Mouse (Mus musculus) hindlimb bud, embryonic 11.5 days (tissue): ENCODE measurements around the gene Gm128.

Experiments
- DNase-seq: peaks from one replicate; pipeline ENCODE4 v3.0.0-alpha.2; 2012; ENCODE audit warnings: low read depth, low spot score; ENCODE audit errors: extremely low spot score

Gm128 gene

DNA sequence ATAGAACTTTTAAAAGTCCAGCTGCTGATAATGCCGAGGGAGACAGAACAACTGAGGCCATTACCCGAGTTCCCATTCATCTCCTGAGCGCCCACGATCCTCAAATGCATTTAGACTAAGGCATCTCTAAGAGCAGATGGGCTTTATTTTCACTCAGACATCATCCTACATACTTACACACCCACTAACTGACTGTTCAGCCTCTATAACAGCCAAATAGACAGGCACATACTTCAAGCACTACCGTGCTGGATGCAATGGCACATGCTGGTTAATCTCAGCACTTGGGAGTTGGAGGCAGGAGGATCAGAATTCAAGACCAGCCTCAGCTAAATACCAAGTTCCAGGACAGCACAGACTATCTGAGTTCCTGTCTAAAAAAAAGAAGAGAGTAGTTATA is 28.4 kb upstream of the Gm128 start:
- no peak for DNase-seq

DNA sequence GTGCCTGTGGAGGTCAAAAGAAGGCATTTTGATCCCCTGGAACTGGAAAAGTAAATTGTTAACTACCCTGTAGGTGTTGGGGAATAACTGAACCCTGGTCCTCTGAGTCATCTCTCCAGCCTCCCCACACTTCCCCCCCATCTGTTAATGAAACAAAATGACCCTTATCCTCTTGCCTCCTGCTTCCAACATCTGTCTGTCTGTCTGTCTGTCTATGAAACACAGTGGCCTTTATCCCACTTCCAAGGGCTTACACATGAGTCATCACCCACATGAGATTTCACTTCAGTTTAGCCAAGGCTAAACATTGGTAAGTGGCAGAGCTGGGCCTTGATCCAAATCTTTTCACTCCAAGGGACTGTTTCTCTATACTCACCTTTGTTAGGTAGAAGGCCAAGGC is 26.5 kb upstream of the Gm128 start:
- no peak for DNase-seq

DNA sequence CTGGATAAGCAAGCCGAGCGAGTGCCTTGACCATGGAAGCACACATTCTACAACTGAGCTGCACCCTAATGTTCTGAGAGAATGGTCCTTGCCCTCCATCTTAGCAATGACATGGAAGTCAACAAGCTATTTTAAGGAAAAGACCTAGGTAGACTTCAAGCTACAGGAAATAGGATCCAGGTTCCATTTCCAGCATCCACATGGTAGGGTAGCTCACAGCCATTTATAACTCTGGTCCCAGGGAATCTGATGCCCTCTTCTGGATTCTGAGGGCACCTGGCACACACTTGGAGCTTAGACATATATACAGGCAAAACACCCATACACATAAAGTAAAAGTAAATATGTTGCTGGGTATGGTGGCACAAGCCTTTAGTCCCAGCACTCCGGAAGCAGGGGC is 24.7 kb upstream of the Gm128 start:
- DNase-seq, result no peak

DNA sequence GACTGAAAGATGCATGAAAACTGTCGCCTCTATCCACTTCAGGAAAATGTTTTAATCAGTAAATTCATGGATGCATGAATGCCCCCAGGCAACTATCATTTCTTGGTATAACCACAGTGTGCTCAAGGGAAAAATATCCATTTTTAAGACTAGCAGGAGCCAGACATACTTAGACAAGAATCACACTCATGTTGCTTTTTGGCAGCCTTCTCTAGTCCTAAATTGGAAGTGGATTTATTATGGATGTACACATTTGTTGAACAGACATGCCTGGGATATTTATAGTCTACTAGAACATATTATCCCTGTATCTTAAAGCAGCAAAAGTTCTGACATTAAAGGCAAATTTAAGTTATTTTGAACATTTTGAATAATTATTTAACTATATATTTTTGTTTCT is 23.3 kb upstream of the Gm128 start:
- DNase-seq, result no peak

DNA sequence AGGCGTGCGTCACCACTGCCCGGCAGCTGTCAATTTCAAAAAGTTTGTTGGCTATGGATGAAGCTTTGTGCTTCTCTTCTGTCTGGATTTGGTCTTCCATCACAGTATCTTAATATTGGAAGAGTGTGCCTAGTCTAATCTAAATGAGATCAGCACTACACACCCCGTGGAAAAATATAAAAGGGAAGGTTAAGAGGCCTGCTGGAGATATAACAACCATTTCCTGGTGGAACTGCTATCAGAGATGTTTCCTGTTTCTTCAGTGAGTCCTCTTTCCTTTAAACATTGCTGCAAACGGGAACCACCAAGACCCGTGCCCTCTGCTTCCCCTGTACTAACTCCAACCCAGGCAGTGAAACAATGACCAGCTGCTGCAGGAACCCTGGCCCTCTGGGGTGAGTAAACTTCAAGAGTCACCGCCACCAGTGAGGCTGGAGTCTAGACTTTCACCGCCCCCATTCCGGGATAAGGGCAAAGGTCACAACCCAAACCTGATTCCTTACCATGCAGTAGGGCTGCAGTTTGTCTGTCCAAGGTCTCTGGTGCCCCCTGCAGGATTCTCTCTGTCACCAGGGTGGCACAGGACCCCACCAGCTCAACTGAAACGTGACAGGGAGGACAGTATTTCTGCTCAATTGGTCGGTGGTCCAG is 21.8 kb upstream of the Gm128 start:
- no peak for DNase-seq

DNA sequence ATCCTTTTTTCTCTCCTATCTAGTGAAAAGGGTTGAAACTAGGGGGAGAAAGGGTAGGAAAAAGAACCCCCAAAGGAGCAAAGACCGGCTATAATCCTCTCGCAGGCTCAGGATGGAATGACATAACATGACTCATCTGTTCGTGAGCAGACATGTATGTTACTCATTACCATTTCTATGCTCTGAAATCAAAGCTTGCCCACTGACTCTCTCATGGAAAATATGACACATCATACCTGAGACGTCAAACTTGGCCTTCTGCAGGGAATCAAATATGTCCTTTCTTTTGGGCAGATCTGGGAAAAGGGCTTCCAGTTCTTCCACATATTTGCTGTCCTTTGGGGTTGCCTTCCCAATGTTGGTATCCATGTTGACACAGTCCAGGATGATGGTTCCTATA is 20.6 kb upstream of the Gm128 start:
- no peak for DNase-seq

DNA sequence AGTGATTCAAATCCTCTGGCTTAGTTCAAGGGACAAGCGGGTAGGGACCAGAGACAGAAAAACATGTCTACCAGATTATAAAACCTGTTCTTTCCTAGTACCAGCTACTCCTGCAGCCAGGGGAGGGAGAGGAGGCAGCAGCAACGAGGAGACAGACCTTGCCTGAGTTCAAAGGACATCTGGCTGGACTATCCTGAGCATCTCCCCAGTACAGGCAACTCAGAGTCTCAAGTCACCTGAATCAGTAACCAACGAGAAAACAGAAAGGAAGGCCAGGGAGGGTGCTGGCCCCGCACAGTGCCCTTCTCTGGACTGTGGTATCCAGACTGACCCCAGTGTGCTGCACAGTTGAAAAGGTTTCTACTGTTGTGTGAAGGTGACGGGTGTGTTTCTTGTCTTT is 15.5 kb upstream of the Gm128 start:
- no peak for DNase-seq

DNA sequence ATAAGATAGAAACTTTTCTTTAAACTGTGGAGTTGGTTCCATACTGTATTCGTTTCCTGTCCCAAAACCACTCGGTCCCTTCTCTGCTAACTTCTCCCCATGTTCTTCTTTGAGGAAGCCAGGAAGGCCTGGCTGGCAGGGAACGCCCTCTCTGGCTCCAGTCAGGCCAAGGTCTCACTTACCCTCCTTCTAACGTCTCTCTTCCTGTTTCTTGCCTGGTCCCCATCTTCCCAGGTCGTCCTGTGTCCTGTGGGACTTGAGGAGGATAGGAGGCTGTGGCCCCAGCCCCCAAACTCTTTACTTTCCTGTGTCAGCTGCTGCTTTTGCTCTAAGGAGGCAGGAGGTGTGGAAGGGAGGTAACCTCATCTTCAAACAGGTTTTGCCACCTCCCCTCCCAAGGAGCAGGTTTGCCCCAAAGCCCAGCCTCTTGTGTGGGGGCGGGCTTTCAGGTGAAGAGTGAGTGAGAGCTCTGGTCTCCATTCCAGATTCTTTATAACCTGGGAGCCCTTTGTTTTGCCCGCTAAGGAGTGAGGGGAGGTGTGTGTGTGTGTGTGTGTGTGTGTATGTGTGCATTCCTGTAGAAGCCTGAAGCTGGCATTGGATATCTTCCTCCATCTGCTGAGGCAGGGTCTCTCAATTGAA is 9.5 kb upstream of the Gm128 start, which contains the start of gene Bnipl:
TSS of gene Bnipl (minus strand) at position 411 of the 642 bp plus-strand sequence.
- no peak for DNase-seq

DNA sequence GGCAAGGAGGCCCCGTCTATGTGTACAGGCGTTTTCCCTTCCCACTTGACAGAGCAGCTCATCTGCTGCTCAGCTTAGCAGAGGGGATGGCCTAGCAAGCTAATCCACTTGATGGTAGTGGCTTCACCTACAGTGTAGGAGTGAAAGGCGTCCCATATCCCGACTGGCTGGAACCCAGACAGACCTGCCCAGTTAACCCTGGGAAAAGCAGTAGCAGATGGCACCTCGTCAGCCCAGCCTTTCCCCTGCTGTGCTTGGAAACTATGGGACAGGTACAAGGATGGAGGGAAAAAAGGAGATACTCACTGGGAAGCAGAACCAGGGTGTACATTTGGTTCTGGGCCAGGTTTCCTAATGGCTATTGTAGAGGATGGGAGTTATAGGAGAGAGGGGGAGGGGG is 9.0 kb upstream of the Gm128 start:
- no peak for DNase-seq

DNA sequence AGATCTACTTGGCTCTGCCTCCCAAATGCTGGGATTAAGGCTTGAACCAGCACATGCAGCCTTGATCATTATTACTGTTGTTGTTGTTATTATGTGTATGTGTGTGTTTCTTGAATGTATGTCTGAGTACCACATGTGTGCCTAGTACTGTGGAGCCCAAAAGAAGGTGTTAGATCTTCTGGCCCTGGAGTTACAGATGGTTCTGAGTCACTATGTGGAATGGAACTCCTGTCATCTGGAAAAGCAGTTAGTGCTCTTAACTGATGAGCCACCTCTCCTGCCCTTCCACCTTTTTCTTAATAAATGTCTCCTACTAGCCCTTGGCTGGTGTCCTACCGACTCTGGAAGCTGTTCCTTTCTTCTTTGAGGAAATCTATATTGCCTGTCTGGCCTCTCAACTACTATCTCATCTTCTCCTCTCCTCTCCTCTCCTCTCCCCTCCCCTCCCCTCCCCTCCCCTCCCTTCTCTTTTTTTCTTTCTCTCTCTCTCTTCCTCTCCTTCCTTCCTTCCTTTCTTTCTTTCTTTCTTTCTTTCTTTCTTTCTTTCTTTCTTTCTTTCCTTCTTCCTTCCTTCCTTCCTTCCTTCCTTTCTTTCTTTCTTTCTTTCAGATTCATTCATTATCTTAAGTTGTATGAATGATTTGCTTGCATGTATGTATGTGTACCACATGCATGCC is 6.4 kb upstream of the Gm128 start:
- DNase-seq, result no peak

DNA sequence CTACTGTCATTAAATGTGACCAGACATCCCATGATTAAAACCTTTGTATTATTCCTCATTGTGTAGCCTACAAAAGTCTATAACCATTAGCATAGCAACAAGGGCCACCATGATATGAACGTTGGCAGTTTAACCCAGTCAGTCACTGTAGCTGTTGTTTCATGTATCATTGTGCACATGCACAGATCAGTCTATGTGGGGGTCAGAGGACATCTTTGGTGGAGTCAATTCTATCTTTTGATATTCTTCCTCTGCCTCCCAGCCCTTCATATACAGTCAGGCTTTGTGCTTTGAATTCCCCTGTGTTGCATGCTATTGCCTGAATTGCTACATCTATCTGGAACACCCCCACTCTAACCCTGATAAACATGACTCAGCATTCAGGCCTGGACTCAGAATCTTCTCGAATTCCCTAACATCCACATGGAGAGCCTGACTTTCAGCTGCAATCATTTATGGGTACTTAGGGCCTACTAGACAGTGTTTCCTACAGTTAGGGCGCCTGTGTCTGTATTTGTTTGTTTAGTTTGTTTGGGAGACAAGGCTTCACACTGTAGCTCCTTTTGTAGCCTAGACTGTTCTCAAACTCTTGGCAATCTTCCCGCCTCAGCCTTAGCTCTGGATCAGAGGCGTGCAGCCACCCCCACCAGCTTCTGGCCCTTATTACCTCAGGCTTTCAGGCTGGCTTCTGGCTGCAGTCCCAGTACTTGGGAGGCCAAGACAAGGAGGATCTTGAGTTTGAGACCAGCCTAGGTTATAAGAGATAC is 5.2 kb upstream of the Gm128 start:
- DNase-seq, result no peak

DNA sequence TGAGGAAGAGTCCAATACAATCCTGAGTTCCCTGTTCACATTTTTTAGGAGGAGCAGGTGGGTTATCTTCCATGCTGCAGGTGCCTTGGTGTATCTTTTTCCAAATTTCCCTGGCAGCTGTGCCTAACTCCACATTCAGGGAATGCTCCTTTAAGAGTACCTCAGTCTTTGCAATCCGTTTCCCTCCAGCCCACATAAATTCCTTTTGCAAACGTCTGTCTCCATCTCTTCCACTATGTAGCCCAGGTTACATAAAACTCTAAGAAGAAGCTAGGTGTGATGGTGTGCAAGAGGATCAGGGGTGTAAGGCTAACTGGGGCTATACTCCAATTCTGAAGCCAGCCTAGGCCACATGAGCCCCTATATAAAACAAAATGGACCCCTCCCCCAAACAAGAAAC is 1.7 kb upstream of the Gm128 start:
- no peak for DNase-seq

DNA sequence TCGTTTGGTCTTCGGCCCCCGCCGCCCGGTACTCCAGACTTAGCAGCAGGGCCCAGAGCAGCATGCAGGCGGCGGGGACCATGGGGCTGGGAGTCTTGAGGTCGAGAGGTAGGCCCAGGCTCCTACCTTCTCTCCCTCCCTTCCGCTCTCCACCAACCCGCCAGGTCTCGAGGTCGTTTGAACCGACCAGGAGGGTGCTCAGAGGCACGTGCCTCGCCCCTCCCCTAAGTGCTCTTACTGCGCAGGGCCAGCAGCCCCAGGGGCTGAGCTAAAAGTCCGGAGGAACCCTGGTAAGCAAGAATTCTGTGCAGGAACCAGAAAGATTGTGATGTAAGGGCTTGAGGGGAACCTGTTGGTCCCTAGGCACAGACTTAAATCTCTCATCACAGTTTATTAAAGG is 498 bp downstream of the Gm128 start:
- DNase-seq, result no peak

DNA sequence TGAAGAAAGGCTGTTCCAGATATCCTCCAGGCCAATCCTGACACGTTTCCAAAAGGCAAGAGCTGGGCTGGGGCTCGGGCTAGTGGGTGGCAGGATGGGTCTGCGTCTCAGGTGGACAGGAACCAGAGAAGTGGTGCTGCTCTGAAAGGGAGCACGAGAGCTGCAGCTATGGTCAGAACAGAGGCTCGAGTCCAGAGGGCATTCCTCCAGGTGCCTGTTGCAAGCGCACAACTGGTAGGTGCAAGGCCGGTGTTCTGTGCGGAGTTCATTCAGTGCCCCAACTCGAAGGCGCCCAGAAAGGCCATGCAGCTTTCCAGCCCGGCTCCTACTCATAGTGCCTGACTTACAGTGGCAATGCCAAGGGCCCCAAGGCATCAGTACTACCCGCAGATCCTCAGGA is 1.4 kb downstream of the Gm128 start:
- DNase-seq, result no peak

DNA sequence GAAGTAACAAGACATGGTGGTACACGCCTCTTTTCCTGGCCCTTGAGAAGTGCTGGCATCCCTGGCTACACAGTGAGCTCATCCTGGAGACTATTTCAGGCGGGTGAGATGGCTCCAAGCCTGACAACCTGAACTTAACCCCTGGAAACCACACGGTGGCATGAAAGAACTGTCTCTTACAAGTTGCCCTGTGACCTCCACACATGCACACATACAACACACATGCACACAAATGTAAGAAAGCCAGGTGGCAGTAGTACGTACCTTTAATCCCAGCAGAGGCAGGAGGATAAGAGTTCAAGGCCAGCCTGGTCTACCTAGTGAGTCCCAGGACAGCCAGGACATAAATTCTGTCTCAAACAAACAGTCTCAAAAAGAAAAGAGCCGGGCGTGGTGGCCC is 2.4 kb downstream of the Gm128 start:
- no peak for DNase-seq

DNA sequence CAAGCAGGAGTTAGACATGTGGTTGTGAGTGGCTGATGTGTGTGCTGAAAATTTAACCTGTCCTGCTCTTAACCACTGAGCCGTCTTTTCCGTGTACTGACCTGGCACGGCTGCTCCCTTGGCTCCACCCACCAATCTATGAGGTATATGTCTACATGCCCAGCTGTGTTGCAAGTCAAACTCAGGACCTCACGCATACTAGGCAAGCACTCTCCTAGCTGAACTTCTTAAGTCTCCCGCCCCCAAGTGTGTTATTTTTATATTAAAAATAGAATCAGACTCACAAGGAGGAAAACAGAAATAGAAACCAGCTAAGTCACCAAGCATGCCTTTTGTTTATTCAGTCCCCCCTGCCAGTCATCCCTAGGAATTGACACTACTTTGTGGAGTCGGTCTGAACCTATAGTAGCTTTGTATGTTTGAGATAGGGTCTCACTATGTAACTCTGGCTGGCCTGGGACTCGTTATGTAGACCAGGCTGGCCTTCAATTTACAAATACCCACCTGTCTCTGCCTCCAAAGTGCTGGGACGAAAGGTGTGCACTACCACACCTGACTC is 3.8 kb downstream of the Gm128 start:
- no peak for DNase-seq

DNA sequence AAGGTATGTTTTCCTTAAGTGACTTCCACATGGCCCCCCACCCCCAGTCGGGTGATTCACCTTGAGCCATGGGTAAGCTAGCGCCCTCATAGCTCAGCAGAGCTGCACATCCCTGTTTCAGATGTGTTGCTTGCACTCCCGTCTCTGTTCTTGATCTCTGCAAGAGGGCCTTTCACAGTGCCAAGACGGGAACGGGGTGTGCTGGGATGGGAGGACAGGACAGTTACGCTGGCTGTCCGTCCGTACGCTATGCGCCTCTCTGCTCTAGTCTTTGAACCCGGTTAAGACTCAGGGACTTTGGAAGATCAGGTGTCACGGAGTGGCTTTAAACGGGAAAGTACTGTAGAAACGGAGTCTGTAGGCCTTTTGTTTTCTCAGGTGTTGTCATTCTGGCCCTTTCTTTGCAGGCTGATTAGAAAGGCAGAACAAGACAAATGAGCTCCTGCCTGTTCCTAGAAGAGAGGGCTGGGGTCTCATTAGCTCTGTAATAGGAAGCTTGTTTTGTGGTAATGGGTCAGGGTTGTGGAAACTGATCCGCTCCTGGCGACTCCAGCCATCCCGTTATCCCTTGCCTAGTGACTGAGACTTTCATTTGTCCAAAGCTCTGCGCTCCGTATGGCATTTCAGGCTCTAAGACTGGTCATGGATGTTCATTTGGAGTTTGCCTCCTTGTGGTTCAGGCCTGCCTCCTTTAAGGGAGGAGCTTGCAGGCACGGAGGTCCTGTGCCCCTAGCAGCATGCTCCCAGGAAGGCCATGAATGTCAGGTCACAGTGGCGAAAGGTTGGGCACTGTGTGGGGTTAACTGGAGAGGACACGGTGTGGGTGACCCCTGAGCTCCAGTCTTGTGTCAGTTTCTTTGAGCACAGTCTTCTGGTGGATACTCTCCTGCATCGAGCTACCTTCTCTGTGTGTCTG is 5.8 kb downstream of the Gm128 start:
- DNase-seq, result no peak

DNA sequence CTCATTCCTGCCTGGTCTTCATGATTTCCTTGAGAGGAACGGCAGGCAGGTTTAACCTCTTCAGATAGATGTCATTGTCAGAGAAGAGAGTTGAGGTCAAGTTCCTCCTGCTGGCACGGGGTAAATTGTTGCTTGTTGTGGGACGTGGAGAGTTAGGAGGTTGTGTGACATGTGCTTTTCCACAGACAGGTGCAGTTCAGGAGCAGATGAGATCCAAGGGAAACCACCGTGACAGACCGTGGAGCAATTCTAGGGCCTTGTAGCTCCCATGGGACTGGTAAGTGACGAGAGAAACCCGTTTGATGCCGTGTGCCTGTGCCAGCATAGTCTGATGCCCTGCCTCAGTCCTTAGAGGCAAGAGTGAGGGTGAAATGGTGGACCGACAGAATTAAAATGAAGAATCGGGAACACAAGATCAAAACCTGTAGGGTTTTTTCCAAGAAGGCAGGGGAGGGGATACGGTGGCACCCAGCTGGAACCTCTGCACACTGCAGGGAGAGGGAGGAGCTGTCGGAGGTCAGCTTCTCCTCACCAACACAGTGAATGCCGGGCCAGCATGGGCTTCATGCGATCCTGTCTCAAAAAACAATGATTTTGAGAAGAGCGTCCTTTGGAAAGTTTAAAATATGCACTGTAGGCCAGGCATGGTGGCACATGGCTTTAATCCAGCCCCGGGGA is 8.0 kb downstream of the Gm128 start:
- no peak for DNase-seq

DNA sequence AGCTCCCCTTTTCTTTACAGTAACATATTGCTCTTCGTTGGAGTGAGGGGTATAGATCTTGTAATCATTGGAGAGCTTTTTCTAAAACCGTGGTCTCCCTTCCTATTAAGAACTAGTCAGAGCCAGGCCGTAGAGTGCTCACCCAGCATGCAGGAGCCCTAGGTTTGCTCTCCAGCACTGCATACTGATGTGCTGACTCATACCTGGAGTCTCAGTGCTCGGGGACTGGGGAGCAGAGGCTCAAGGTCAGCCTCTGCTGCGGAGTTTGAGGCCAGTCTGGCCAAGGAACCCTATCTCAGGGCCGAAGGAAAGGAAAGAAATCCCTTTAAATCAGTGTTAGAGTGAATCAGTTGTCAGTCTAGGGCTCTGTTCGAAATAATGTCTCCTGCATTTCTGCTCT is 8.6 kb downstream of the Gm128 start:
- no peak for DNase-seq
